Mouse (Mus musculus) retina, embryonic 14.5 days (tissue): ENCODE data around the gene Cgas.

Experiments used
- DNase-seq: peaks from one replicate; pipeline ENCODE4 v3.0.0-alpha.2; 2015; ENCODE audit warnings: low spot score

Cgas gene

DNA sequence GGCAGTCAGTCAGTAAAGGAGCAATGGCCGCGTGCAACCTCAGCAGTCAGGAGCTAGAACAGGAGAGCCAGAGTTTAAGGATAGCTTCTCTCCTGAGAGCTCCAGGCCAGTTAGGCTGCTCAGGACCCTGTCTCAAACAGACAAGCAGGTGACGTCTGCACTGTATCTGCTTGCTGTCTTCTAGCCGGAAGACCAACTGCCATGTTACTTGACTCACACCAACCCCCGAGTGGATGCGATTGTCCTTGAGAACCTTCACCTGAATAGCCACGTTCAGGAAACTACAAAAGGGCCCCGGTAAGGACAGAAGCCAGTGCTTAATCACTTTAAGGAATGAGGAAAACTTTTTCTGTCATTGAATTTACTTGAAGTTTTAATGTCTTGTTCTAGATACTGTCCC, 14.0 kb upstream of the Cgas start:
- DNase-seq: no peak

- DNase-seq: no peak
Observed at GRCm38 (mm10) chr9:78451382-78451781, 8.3 kb upstream of the Cgas start.

DNA sequence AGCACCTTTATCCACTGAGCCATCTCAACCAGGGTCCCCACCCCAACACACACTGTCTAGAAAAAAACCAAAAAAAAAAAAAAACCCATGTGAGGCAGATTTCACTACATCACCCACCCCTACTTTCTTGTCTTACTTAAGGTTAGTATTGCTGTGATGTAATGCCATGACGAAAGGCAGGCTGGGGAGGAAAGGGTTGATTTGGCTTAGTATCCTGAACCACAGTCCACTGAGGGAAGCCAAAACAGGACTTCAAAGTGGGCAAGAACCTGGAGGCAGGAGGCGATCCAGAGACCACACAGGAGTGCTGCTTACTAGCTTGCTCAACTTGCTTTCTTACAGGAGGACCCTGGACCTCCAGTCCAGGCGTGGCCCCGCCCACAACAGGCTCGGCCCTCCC, 7.4 kb upstream of the Cgas start:
- no peak for DNase-seq

- DNase-seq: peak; percentile 95
Observed at GRCm38 (mm10) chr9:78447973-78448873, 5.2 kb upstream of the Cgas start, which contains the start of the genes Mto1 and Gm17324. Mto1 (plus strand) TSS chr9:78448208. Gm17324 (minus strand) TSS chr9:78448786.

DNA sequence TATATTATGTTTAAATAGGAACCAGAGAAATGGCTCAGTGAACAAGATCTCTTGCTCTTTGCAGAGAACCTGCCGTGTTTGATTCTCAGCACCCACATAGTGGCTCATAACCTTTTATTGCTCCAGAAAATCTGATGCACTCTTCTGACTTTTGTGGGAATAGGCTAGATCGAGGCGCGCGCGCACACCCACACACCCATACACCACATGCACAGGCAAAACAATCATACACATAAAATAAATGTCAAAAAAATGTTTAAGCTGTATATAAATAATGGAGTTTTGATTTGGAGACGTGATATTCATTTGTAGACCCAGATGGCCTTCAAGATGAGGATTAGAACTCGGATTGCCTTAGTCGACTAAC, 4.6 kb upstream of the Cgas start:
- no peak for DNase-seq

GRCm38 (mm10) chr9:78442237-78442578, 829 bp downstream of the Cgas start:
- DNase-seq: no peak

GRCm38 (mm10) chr9:78439426-78439825, 3.6 kb downstream of the Cgas start:
- DNase-seq: no peak

DNA sequence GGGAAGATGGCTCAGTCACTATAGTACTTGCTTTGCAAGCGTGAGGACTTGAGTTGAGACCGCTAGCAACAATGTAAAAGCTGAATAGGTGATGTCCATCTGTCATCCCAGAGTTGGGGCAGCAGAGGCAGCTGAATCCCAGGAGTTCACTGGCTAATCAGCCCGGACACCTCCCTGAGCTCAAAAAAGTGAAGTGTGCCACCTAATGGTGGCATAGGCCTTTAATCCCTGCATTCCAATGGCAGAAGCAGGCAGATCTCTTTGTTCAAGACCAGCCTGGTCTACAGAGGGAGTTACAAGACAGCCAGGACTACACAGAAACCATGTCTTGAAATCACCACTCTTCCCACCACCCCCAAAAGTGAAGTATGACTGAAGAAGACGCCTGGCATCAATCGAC, 10.6 kb downstream of the Cgas start:
- DNase-seq: no peak

GRCm38 (mm10) chr9:78430486-78430885, 12.6 kb downstream of the Cgas start:
- DNase-seq: no peak

- no peak for DNase-seq
Observed at GRCm38 (mm10) chr9:78429551-78429950, 13.5 kb downstream of the Cgas start.

GRCm38 (mm10) chr9:78428870-78429432, 14.1 kb downstream of the Cgas start:
- no peak for DNase-seq

- DNase-seq: no peak
Observed at GRCm38 (mm10) chr9:78428185-78428584, 14.9 kb downstream of the Cgas start.

DNA sequence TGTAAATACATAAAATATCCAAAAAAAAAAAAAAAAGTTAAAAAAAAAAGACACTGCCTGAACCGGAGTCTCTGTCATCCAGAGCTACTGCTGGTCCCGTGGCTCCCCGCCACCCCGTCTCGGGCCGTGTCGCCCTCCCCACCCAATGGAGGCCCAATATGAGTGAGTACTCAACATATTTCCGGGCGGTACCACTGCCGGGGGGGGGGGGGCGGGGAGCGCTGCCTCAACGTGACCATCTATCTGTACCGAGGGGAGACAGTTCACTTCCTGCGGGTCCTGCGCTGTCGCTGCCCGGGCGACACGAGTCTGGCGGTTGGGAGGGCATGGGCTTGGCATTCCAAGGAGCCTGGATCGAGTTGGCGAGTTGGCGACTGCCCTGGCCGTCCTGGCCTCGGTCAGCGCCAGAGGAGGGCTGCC, 15.7 kb downstream of the Cgas start:
- no peak for DNase-seq

DNA sequence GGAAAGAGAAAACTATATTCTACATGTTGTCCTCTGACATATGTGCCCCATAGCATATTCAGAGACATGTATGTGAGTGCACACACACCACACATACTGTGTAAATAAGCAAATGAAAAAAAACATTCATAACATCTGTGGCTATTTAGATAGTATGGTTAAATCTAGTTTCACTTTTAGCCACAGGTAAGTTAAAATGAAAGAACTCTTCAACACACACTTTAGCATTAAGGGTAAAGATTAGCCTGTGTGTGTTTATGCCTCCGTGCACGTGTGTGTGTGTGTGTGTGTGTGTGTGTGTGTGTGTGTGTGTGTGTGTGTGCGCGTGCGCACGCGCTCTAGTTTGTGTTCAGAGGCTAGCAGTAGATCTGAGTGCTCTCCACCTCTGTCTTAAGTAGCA, 41.4 kb downstream of the Cgas start:
- no peak for DNase-seq

GRCm38 (mm10) chr9:78400570-78400969, 42.5 kb downstream of the Cgas start:
- no peak for DNase-seq

DNA sequence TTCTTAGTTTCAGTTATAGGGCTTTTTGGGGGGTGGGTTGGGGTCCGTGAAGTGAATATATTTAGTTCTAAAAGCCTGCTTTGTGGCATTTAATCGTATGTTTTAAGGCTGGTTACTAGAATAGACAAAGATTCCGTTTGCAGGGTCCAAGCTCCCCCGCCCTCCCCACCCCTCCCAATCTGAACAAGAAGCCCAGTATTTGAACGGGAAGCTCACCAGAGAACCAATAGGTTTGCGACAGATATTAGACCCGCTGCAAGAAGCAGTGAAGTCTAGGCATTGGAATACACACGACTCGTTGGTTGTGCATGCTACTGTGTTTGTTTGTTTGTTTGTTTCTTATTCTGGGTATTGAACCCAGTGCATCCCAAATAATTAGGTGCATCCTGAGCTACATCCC, 46.5 kb downstream of the Cgas start:
- DNase-seq: no peak

GRCm38 (mm10) chr9:78395630-78396351, 47.2 kb downstream of the Cgas start, which contains the start of gene Ddx43:
Ddx43 (plus strand) TSS chr9:78395777.
- DNase-seq: peak; percentile 75

DNA sequence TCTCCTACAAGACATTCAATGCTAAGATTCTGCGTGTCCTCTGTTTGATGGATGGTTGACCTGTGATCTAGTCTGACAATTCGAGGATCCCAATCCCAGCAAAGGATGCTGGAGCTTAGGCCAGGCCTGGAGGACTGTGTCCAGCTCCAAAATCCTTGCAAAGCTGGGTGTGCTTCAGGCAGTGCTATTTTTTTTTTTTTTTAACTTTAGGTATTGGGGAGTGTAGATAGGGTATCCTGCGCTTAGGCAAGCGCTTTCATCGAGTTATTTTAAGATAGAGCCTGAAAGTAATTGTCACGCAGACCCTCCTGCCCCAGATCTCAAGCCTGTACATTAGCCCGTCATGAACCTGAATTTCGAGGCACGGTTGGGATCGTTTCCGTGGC, 47.8 kb downstream of the Cgas start:
- DNase-seq: no peak

- no peak for DNase-seq
Observed at GRCm38 (mm10) chr9:78394602-78395001, 48.4 kb downstream of the Cgas start.

DNA sequence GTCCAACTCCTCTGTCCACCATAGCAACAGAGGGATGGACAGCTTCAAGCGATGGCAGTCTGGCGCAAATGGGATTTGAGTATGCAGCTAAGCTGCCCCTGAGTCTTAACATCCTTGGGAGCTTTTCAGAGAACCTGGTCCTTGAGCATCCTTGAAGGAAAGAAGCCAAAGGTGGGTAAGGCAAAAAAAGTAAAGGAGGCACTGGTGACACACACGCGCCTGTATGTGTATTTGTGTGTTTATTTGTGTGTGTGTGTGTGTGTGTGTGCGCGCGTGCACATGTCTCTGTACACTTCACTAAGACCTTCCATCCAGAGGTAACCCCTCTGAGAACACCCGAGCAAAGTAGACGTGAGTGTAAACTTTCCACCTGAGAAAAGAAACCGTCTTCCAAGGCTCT, 49.3 kb downstream of the Cgas start:
- no peak for DNase-seq

- DNase-seq: no peak
Observed at GRCm38 (mm10) chr9:78389981-78390380, 53.1 kb downstream of the Cgas start.

DNA sequence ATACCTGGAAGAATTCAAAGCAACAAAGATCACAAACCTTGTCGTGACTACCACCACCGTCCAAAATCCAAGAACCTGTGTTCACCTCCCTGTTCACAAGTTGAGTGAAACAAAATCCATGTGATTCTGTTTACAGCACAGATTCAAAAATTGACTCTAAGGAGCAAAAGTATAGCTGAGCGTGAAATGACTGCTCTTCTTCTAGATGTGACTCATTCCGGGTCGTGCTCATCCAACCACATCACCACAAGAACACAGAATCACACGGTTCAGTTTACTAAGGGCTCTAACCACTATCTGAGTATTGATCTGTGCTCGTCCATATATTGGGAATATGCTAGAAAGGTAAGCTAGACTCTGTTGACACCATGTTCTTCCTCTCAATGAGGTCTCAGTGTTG, 56.1 kb downstream of the Cgas start:
- no peak for DNase-seq

DNA sequence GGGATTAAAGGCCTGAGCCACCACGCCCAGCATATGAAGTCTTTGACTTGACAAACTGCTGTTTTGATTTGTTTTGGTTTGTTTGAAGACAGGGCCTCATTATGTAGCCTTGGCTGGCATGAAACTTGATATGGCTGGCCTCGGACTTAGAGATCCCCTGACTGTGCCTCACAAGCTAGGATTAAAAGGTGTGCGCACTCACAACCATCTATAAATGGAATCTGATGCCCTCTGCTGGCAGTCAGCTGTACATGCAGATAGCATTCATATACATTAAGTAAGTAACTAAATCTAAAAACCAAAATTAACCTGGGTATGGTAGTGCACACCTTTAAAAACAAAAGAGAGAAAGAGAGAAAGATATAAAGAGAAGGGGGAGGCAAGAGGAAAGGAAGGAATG, 57.1 kb downstream of the Cgas start:
- DNase-seq: no peak
